Mouse (Mus musculus) left cerebral cortex, postnatal 14 days (tissue): Measurements from ENCODE around the gene Ppp2r2c. TPM values are rescaled to one million over a fixed set of nuclear protein-coding genes. Genes with fewer than 3 reads are reported as not detected.
"Not testable (repeated sequence)": the region's sequence is repeated elsewhere in the genome, so short reads cannot be mapped to it uniquely, and the experiment has no call there.

Source experiments
- DNase-seq, 2 experiments: peaks; one replicate each; pipeline ENCODE4 v3.0.0; 2021 to 2022; ENCODE audit warnings: low spot score in 2 of 2, mixed read lengths in 1 of 2
- intact Hi-C: fragments of 180-260 bp; cut with DNase I; formaldehyde crosslinking; loops from one replicate; pipeline ENCODE4 v1.15.1; 2025
- total RNA-seq, 2 experiments: library from RNA; stranded (reverse); gene quantifications; 2 replicates each; pipeline ENCODE4 v1.2.3; 2021

Gene Ppp2r2c
- total RNA-seq, 2 experiments from 2014 or later = 455 to 479 TPM

GRCm38 (mm10) chr5:36917245-36917644, 48.9 kb downstream of the Ppp2r2c start:
- intact Hi-C loops = no loop called here
- DNase-seq = no peak

- DNase-seq = no peak
- intact Hi-C loops = no loop called here
These were observed 49.7 kb downstream of the Ppp2r2c start for GRCm38 (mm10) chr5:36918016-36918415.

GRCm38 (mm10) chr5:36920072-36920471, 51.8 kb downstream of the Ppp2r2c start:
- intact Hi-C loops = loop anchor here (5.0 kb wide), 1 partner anchor 83 kb away; no protein-coding TSS in a partner anchor
- no peak for DNase-seq

GRCm38 (mm10) chr5:36921871-36922270, 53.6 kb downstream of the Ppp2r2c start:
- intact Hi-C loops = loop anchor here (5.0 kb wide), 1 partner anchor 85 kb away; no protein-coding TSS in a partner anchor
- DNase-seq = no peak

- intact Hi-C loops = loop anchor here (5.0 kb wide), 1 partner anchor 86 kb away; no protein-coding TSS in a partner anchor
These were observed 54.5 kb downstream of the Ppp2r2c start for GRCm38 (mm10) chr5:36922811-36923210.

GRCm38 (mm10) chr5:36923826-36924700, 55.8 kb downstream of the Ppp2r2c start:
- intact Hi-C loops = loop anchor here (5.0 kb wide), 1 partner anchor 87 kb away; no protein-coding TSS in a partner anchor
- peak; percentile 65 to 81 for DNase-seq

More at GRCm38 (mm10) chr5:36922811-36923210, 54.5 kb downstream of the Ppp2r2c start:
- no peak for DNase-seq

- DNase-seq = peak; percentile 53 to 54
- intact Hi-C loops = no loop called here
These were observed 60.4 kb downstream of the Ppp2r2c start for GRCm38 (mm10) chr5:36928701-36929100.

GRCm38 (mm10) chr5:36929376-36929775, 61.1 kb downstream of the Ppp2r2c start:
- no peak for DNase-seq
- intact Hi-C loops = no loop called here

- DNase-seq = no peak
- intact Hi-C loops = no loop called here
These were observed 65.1 kb downstream of the Ppp2r2c start for GRCm38 (mm10) chr5:36933383-36933782.

GRCm38 (mm10) chr5:36935486-36936473, 67.5 kb downstream of the Ppp2r2c start:
- intact Hi-C loops = no loop called here
- peak; percentile 66 to 81 for DNase-seq

GRCm38 (mm10) chr5:36936548-36936947, 68.2 kb downstream of the Ppp2r2c start:
- intact Hi-C loops = no loop called here
- no peak for DNase-seq

- no peak for DNase-seq
- intact Hi-C loops = no loop called here
These were observed 69.7 kb downstream of the Ppp2r2c start for GRCm38 (mm10) chr5:36938021-36938420.

GRCm38 (mm10) chr5:36938991-36939390, 70.7 kb downstream of the Ppp2r2c start:
- intact Hi-C loops, DNase-seq: not testable (repeated sequence)

GRCm38 (mm10) chr5:36942446-36942845, 74.1 kb downstream of the Ppp2r2c start:
- no peak for DNase-seq
- intact Hi-C loops = no loop called here

GRCm38 (mm10) chr5:36944552-36944951, 76.2 kb downstream of the Ppp2r2c start:
- intact Hi-C loops = no loop called here
- no peak for DNase-seq

GRCm38 (mm10) chr5:36945102-36945701, 76.9 kb downstream of the Ppp2r2c start:
- intact Hi-C loops = no loop called here
- peak; percentile 67 to 85 for DNase-seq

GRCm38 (mm10) chr5:36945713-36946112, 77.4 kb downstream of the Ppp2r2c start:
- DNase-seq = no peak
- intact Hi-C loops = no loop called here

- peak; percentile 66 to 76 for DNase-seq
- intact Hi-C loops = no loop called here
These were observed 78.1 kb downstream of the Ppp2r2c start for GRCm38 (mm10) chr5:36946445-36946844.

- intact Hi-C loops = no loop called here
- peak; percentile 84 for DNase-seq
These were observed 80.5 kb downstream of the Ppp2r2c start for GRCm38 (mm10) chr5:36948831-36949230.
